Mouse (Mus musculus): ENCODE measurements around the gene Sgsm3. TPM values are rescaled to one million over a fixed set of nuclear protein-coding genes. Genes with fewer than 3 reads are reported as not detected.

The Sgsm3 gene
- polyA plus RNA-seq, 1 experiment from 2014 or later, result 54.3 TPM

GRCm38 (mm10) chr15:81000419-81001138, 23.0 kb downstream of the Sgsm3 start:
- ATAC-seq (ENCODE audit: low FRiP score), result no peak
- Histone ChIP-seq H3K4me3 (replicated peaks; ENCODE audit: low read length) (no peak overlapping the region), H3K4me2 (replicated peaks) (no peak overlapping the region), H3K9me3 (ENCODE audit: control insufficient read depth, low read length) (no peaks in the 10 kb centered on the region), H3K27me3 (ENCODE audit: control insufficient read depth, insufficient read depth, low read length) (no peaks in the 10 kb centered on the region), H3K27ac (no peak overlapping the region), H3K36me3 (replicated peaks; ENCODE audit: control insufficient read depth, insufficient read depth) (peaks cover 16% of the 10 kb centered on the region), H3K9ac (no peak overlapping the region), H3K4me1 (replicated peaks; ENCODE audit: control insufficient read depth, insufficient read depth, low read length) (no peaks in the 10 kb centered on the region)
- no peak for DNase-seq (ENCODE audit: low spot score)
- 28% methylated on average over 2 of the region's 4 CpGs for WGBS

- Histone ChIP-seq H3K4me3 (replicated peaks; ENCODE audit: low read length) (no peak overlapping the region), H3K4me2 (replicated peaks) (no peak overlapping the region), H3K36me3 (replicated peaks; ENCODE audit: control insufficient read depth, insufficient read depth) (peaks cover 60% of the 10 kb centered on the region), H3K9me3 (ENCODE audit: control insufficient read depth, low read length) (no peaks in the 10 kb centered on the region), H3K27me3 (ENCODE audit: control insufficient read depth, insufficient read depth, low read length) (no peaks in the 10 kb centered on the region), H3K9ac (no peak overlapping the region), H3K4me1 (replicated peaks; ENCODE audit: control insufficient read depth, insufficient read depth, low read length) (no peaks in the 10 kb centered on the region), H3K27ac (no peak overlapping the region)
- 84% methylated on average over 10 of the region's 10 CpGs for WGBS
- no peak for DNase-seq (ENCODE audit: low spot score)
- no peak for ATAC-seq (ENCODE audit: low FRiP score)
Observed at GRCm38 (mm10) chr15:81006127-81006735, 28.7 kb downstream of the Sgsm3 start.

GRCm38 (mm10) chr15:81007339-81007738, 29.8 kb downstream of the Sgsm3 start:
- Histone ChIP-seq H3K4me1 (replicated peaks; ENCODE audit: control insufficient read depth, insufficient read depth, low read length) (no peaks in the 10 kb centered on the region), H3K27me3 (ENCODE audit: control insufficient read depth, insufficient read depth, low read length) (no peaks in the 10 kb centered on the region), H3K4me2 (replicated peaks) (no peak overlapping the region), H3K4me3 (replicated peaks; ENCODE audit: low read length) (no peak overlapping the region), H3K9ac (no peak overlapping the region), H3K27ac (no peak overlapping the region), H3K36me3 (replicated peaks; ENCODE audit: control insufficient read depth, insufficient read depth) (peaks cover 71% of the 10 kb centered on the region), H3K9me3 (ENCODE audit: control insufficient read depth, low read length) (no peaks in the 10 kb centered on the region)
- WGBS, result 96% methylated on average over 9 of the region's 9 CpGs
- ATAC-seq (ENCODE audit: low FRiP score) (no peak), DNase-seq (ENCODE audit: low spot score) (no peak)

DNA sequence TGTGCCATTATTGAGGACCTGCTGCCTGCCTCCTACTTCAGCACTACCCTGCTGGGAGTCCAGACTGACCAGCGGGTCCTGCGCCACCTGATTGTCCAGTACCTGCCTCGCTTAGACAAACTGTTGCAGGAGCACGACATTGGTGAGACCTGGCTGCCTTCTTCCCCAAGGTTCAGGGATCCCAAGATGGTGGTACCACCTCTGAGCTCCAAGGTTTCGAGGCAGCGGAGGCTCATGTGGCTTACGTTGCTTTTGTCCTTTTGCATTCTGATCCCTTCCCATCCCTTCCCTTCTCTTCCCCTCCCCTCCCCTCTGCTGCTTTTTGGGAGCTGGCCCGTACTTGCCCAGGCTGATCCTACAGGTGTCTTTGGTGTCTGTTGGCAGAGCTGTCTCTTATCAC, 30.3 kb downstream of the Sgsm3 start:
- DNase-seq (ENCODE audit: low spot score), result no peak
- no peaks in the 10 kb centered on the region for H3K4me1 ChIP-seq (replicated peaks; ENCODE audit: control insufficient read depth, insufficient read depth, low read length)
- H3K36me3 ChIP-seq (replicated peaks; ENCODE audit: control insufficient read depth, insufficient read depth), result peaks cover 72% of the 10 kb centered on the region
- no peak overlapping the region for H3K9ac ChIP-seq
- WGBS, result 91% methylated on average over 8 of the region's 8 CpGs
- no peak overlapping the region for H3K4me3 ChIP-seq (replicated peaks; ENCODE audit: low read length)
- H3K27ac ChIP-seq, result no peak overlapping the region
- H3K4me2 ChIP-seq (replicated peaks), result no peak overlapping the region
- no peaks in the 10 kb centered on the region for H3K9me3 ChIP-seq (ENCODE audit: control insufficient read depth, low read length)
- ATAC-seq (ENCODE audit: low FRiP score), result no peak
- H3K27me3 ChIP-seq (ENCODE audit: control insufficient read depth, insufficient read depth, low read length), result no peaks in the 10 kb centered on the region

- H3K4me2 ChIP-seq (replicated peaks), result no peak overlapping the region
- WGBS, result 59% methylated on average over 10 of the region's 10 CpGs
- DNase-seq (ENCODE audit: low spot score), result no peak
- no peak overlapping the region for H3K4me3 ChIP-seq (replicated peaks; ENCODE audit: low read length)
- H3K9ac ChIP-seq, result no peak overlapping the region
- H3K4me1 ChIP-seq (replicated peaks; ENCODE audit: control insufficient read depth, insufficient read depth, low read length), result no peaks in the 10 kb centered on the region
- no peak for ATAC-seq (ENCODE audit: low FRiP score)
- no peaks in the 10 kb centered on the region for H3K9me3 ChIP-seq (ENCODE audit: control insufficient read depth, low read length)
- peaks cover 72% of the 10 kb centered on the region for H3K36me3 ChIP-seq (replicated peaks; ENCODE audit: control insufficient read depth, insufficient read depth)
- no peak overlapping the region for H3K27ac ChIP-seq
- H3K27me3 ChIP-seq (ENCODE audit: control insufficient read depth, insufficient read depth, low read length), result no peaks in the 10 kb centered on the region
Observed at GRCm38 (mm10) chr15:81008689-81009123, 31.1 kb downstream of the Sgsm3 start.

- 83% methylated on average over 7 of the region's 7 CpGs for WGBS
- H3K4me1 ChIP-seq (replicated peaks; ENCODE audit: control insufficient read depth, insufficient read depth, low read length), result no peaks in the 10 kb centered on the region
- no peak overlapping the region for H3K4me3 ChIP-seq (replicated peaks; ENCODE audit: low read length)
- H3K4me2 ChIP-seq (replicated peaks), result no peak overlapping the region
- no peak overlapping the region for H3K27ac ChIP-seq
- no peaks in the 10 kb centered on the region for H3K9me3 ChIP-seq (ENCODE audit: control insufficient read depth, low read length)
- no peak for DNase-seq (ENCODE audit: low spot score)
- H3K36me3 ChIP-seq (replicated peaks; ENCODE audit: control insufficient read depth, insufficient read depth), result peaks cover 83% of the 10 kb centered on the region
- no peaks in the 10 kb centered on the region for H3K27me3 ChIP-seq (ENCODE audit: control insufficient read depth, insufficient read depth, low read length)
- no peak for ATAC-seq (ENCODE audit: low FRiP score)
- no peak overlapping the region for H3K9ac ChIP-seq
Observed at GRCm38 (mm10) chr15:81010114-81010513, 32.5 kb downstream of the Sgsm3 start.

- no peak overlapping the region for H3K4me3 ChIP-seq (replicated peaks; ENCODE audit: low read length)
- H3K27ac ChIP-seq, result no peak overlapping the region
- H3K4me2 ChIP-seq (replicated peaks), result no peak overlapping the region
- DNase-seq (ENCODE audit: low spot score), result no peak
- H3K4me1 ChIP-seq (replicated peaks; ENCODE audit: control insufficient read depth, insufficient read depth, low read length), result no peaks in the 10 kb centered on the region
- ATAC-seq (ENCODE audit: low FRiP score), result no peak
- 63% methylated on average over 3 of the region's 3 CpGs for WGBS
- H3K36me3 ChIP-seq (replicated peaks; ENCODE audit: control insufficient read depth, insufficient read depth), result peaks cover 94% of the 10 kb centered on the region
- no peaks in the 10 kb centered on the region for H3K27me3 ChIP-seq (ENCODE audit: control insufficient read depth, insufficient read depth, low read length)
- no peaks in the 10 kb centered on the region for H3K9me3 ChIP-seq (ENCODE audit: control insufficient read depth, low read length)
- H3K9ac ChIP-seq, result no peak overlapping the region
Observed at GRCm38 (mm10) chr15:81011523-81011922, 34.0 kb downstream of the Sgsm3 start.

DNA sequence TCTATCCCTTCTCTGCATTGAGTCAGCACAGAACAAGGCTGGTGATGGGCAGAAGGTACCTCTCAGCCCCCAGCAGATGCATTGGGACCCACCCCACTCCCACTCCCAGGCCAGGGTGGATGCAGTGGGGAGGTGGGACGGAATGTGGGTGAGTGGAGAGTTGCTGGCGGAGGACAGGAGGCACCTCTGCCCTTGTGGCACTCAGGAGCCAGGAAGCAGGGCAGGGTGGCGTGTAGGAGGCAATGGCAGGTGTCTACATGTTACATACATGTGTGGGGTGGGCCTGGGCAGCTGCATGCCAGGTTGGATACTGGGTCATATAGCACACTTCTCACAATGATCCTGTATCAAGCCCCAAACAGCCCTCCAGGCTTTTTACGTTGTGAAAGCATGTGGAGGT, 34.8 kb downstream of the Sgsm3 start:
- Histone ChIP-seq H3K4me1 (replicated peaks; ENCODE audit: control insufficient read depth, insufficient read depth, low read length) (no peaks in the 10 kb centered on the region), H3K9me3 (ENCODE audit: control insufficient read depth, low read length) (no peaks in the 10 kb centered on the region), H3K27ac (no peak overlapping the region), H3K4me3 (replicated peaks; ENCODE audit: low read length) (no peak overlapping the region), H3K9ac (no peak overlapping the region), H3K27me3 (ENCODE audit: control insufficient read depth, insufficient read depth, low read length) (no peaks in the 10 kb centered on the region), H3K36me3 (replicated peaks; ENCODE audit: control insufficient read depth, insufficient read depth) (peaks cover 95% of the 10 kb centered on the region), H3K4me2 (replicated peaks) (no peak overlapping the region)
- no peak for ATAC-seq (ENCODE audit: low FRiP score)
- WGBS, result 92% methylated on average over 4 of the region's 4 CpGs
- no peak for DNase-seq (ENCODE audit: low spot score)

- no peak for ATAC-seq (ENCODE audit: low FRiP score)
- WGBS, result 85% methylated on average over 7 of the region's 7 CpGs
- H3K9me3 ChIP-seq (ENCODE audit: control insufficient read depth, low read length), result no peaks in the 10 kb centered on the region
Observed at GRCm38 (mm10) chr15:81013186-81013585, 35.6 kb downstream of the Sgsm3 start.

More at GRCm38 (mm10) chr15:81013186-81013585, 35.6 kb downstream of the Sgsm3 start:
- no peak for DNase-seq (ENCODE audit: low spot score)
- H3K4me1 ChIP-seq (replicated peaks; ENCODE audit: control insufficient read depth, insufficient read depth, low read length), result no peaks in the 10 kb centered on the region
- H3K36me3 ChIP-seq (replicated peaks; ENCODE audit: control insufficient read depth, insufficient read depth), result peaks cover 95% of the 10 kb centered on the region
- no peaks in the 10 kb centered on the region for H3K27me3 ChIP-seq (ENCODE audit: control insufficient read depth, insufficient read depth, low read length)
- no peak overlapping the region for H3K4me2 ChIP-seq (replicated peaks)
- H3K4me3 ChIP-seq (replicated peaks; ENCODE audit: low read length), result no peak overlapping the region
- H3K27ac ChIP-seq, result no peak overlapping the region
- no peak overlapping the region for H3K9ac ChIP-seq
